Mouse (Mus musculus) cortical plate, adult 2 months (tissue): Measurements from ENCODE around the gene Lzts2. TPM values are rescaled to one million over a fixed set of nuclear protein-coding genes. Genes with fewer than 3 reads are reported as not detected.

ENCODE experiments used
- H3K27ac ChIP-seq: fragments of 200-500 bp; 2 replicates; pipeline ENCODE4 v1.5.1; 2012; ENCODE audit warnings: low read length, control low read depth, inconsistent platforms; ENCODE audit not compliant: insufficient read depth
- H3K4me1 ChIP-seq: fragments of 200-500 bp; 2 replicates; pipeline ENCODE4 v1.6.1; 2011; ENCODE audit warnings: low read length; ENCODE audit not compliant: control insufficient read depth, insufficient read depth
- H3K4me3 ChIP-seq: fragments of 200-500 bp; 2 replicates; pipeline ENCODE4 v1.5.1; 2011; ENCODE audit warnings: mild to moderate bottlenecking, low read length, control low read depth; ENCODE audit not compliant: insufficient read depth
- CTCF ChIP-seq: fragments of 200-500 bp; IDR thresholded peaks from 2 replicates; pipeline ENCODE4 v1.5.1; 2011; ENCODE audit warnings: mild to moderate bottlenecking, control low read depth, low read length; ENCODE audit not compliant: insufficient read depth; ENCODE audit errors: extremely low read depth
- POLR2A ChIP-seq: fragments of 200-500 bp; IDR thresholded peaks from 2 replicates; pipeline ENCODE4 v1.6.1; 2011; ENCODE audit warnings: mild to moderate bottlenecking, low read length, control low read depth; ENCODE audit not compliant: insufficient read depth; ENCODE audit errors: extremely low read depth
- polyA plus RNA-seq: library from polyadenylated mRNA; depleted of rRNA; stranded (reverse); fragments of >200 nt; gene quantifications from 2 replicates; pipeline ENCODE4 v1.2.3, GENCODE M21; 2012; rRNA removed

Gene Lzts2
- polyA plus RNA-seq, 1 experiment = 39.3 TPM

GRCm38 (mm10) chr19:45074580-45075322, 60.5 kb downstream of the Lzts2 start, which contains the start of gene Kazald1:
Gene Kazald1 (plus strand): TSS chr19:45075241.
- TF ChIP-seq POLR2A (peak; percentile 93), CTCF (no peak)

DNA sequence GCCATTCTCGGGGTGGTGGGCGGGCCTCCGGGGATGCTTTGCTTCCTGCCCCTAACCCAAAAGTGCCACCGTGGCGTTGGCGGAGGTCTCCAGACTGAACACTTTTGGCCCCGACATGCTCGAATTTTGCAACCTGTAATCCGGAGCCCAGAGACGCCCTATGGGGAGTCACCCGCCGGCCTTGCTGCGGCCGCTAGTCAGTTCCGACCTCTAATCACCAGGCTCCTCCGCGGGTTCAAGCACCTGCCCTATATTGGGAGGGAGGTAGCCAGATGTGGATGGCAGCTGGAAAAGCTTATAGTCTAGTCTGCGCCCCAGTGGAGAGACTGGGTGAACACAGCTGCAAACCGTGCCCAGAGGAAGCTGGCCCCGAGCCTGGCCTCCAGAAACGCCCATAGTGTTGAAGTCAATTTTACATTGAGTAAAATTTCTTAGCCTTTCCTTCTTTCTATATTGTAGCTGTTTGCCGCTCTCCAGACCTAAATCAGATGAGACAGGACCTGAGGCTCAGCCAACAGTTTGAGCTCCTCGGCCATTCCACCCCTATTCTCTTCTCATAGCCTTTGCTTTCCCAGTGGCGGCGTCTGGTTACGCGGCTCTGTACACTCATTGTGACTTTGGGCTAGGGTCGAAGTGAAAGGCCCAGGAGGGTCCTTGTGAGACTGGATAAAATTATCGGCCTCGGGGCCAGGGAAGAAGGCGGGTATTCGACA, 61.3 kb downstream of the Lzts2 start:
- no peak overlapping the region for H3K27ac ChIP-seq

More at GRCm38 (mm10) chr19:45074580-45075322, 60.5 kb downstream of the Lzts2 start, which contains the start of gene Kazald1:
- Histone ChIP-seq H3K4me3 (peak within 1 kb of the TSS; percentile 71), H3K27ac (peak within 1 kb of the TSS; percentile 91), H3K4me1 (no peaks in the 10 kb centered on the region)

GRCm38 (mm10) chr19:45076036-45076575, 61.9 kb downstream of the Lzts2 start:
- TF ChIP-seq CTCF (no peak), POLR2A (no peak)
- H3K27ac ChIP-seq = no peak overlapping the region
- H3K4me1 ChIP-seq = no peaks in the 10 kb centered on the region
- peak overlapping the region; percentile 71 for H3K4me3 ChIP-seq

More for the DNA sequence above, 61.3 kb downstream of the Lzts2 start:
- no peaks in the 10 kb centered on the region for H3K4me1 ChIP-seq
- peak overlapping the region; percentile 71 for H3K4me3 ChIP-seq
- TF ChIP-seq POLR2A (no peak), CTCF (no peak)

Other genes starting within 250 kb of the Lzts2 start
- gene Slf2, start 83.3 kb upstream of the Lzts2 start, polyA plus RNA-seq = 40.8 and 44.3 TPM in 2 replicates
- gene Sema4g, start 25.3 kb upstream of the Lzts2 start, polyA plus RNA-seq = 26.5 and 27.8 TPM in 2 replicates
- gene Twnk, start 8.8 kb upstream of the Lzts2 start, polyA plus RNA-seq = 10.5 and 10.7 TPM in 2 replicates
- gene Mrpl43, start 8.0 kb upstream of the Lzts2 start, polyA plus RNA-seq = 68.3 and 70.8 TPM in 2 replicates
- gene Pdzd7, start 31.3 kb downstream of the Lzts2 start, polyA plus RNA-seq = 7.5 and 8.8 TPM in 2 replicates
- gene Sfxn3, start 33.1 kb downstream of the Lzts2 start, polyA plus RNA-seq = 113 and 119 TPM in 2 replicates
- gene Kazald1, start 60.8 kb downstream of the Lzts2 start, polyA plus RNA-seq = 6.8 and 9.1 TPM in 2 replicates
- gene Tlx1, start 136.3 kb downstream of the Lzts2 start, polyA plus RNA-seq = not detected in 2 replicates
- gene Lbx1, start 221.4 kb downstream of the Lzts2 start, polyA plus RNA-seq = 0.04 TPM in 1 of 2 replicates, not detected in the other